Mouse (Mus musculus) heart, adult 8-10 months (tissue): ENCODE measurements around the gene Sycp3. TPM values are rescaled to one million over a fixed set of nuclear protein-coding genes. Genes with fewer than 3 reads are reported as not detected.
"Not testable (repeated sequence)": the region's sequence is repeated elsewhere in the genome, so short reads cannot be mapped to it uniquely, and the experiment has no call there.

Experiments
- DNase-seq: peaks from one replicate; pipeline ENCODE4 v3.0.0; 2022; ENCODE audit warnings: low spot score
- total RNA-seq, 4 experiments: library from RNA; stranded (reverse); gene quantifications; 2 replicates each; pipeline ENCODE4 v1.2.4; 2022

Sycp3 gene
- total RNA-seq = not detected

DNA sequence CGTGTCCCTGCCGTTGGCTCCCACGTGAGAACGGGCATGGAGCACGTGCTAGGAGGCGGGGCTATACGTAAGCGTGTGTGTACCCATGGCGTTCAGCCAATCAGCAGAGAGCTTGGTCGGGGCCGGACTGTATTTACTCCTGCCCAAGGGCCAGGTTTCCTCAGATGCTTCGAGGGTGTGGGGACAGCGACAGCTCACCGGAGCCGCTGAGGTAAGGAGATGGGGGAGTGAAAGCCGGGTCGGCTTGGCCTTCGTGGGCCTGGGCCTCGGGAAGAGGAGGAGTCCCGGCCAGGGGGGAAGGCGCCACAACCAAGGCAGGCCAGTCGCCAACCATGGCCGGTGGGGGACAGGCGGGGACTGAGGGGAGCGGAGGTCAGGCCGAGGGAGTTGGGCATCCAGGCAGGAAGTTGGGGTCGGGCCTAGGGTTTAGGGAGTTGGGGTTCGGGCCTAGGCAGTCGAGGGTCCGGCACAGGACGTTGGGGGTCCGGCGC is at the start of gene Sycp3:
Gene Sycp3, plus strand, starts transcription at position 68 of the 491 bp plus-strand sequence.
- no peak for DNase-seq

DNA sequence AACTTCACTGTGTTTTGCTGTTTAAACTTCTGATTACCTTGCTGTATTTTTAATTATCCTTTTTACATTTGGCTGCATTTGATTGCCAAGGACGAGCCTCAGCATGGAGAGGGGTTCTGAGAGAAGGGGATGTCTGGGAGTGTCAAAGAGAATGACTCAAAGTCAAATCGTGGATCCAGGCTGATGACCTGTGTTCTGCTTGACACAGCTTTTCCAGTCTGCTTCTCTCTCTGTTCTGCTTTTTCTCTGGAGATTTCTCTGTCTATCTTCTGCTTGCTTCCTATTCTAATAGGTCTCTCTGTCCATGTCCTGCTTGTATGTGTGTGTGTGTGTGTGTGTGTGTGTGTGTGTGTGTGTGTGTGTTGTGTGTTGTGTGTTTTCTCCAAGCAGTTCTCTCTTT is 49.6 kb upstream of the Sycp3 start:
- no peak for DNase-seq

DNA sequence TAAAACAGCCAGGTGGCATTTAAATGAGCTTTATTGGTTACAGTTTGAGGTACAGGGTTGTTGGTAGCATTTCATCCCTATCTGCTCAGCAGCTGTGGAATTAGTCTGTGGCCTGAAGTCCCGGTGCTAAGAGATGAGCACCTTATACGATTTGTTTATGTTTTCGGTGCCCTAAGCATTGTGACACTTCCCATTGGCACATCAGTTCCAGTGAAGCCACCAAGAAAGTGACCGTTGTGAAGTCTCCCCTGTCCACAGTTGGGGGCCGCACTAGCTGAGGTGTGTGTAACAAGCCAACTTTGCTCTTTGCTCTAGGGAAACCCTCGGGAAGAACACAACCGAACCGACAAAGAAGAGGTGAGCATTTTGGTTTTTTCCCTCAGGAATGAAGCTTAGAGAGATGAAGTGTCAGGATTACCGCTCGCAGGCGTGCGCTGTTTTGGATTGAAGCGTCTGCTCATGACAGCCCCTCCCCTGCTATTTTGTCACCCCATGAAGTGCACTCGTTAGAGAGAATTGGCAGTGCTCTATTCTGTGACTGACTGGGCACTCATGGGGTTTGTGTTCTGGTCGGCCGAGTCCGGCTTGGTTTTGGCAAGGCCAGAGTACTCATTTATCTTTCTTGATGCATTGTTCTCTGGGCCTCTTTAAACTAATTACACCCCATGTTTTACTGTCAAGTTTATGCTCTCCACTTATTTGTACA is 46.9 kb upstream of the Sycp3 start:
- DNase-seq = no peak

DNA sequence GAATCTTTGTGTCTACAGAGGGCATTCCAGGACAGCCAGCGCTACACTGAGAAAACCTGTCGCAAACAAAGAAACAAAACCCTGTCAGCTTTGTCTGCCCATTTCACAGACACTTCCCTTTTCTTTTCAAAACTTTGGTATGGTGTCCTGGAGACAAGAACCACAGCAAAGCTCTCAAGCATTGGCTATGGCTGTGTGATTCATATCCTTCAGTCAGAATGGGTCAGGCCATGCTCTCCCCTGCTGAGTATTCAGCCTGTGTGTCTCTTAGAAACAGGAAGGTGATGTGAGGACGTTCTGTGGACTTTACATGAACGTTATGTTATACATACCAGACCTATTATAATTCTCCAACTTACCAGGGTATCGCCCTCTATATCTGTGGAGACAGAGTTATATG is 41.7 kb upstream of the Sycp3 start:
- no peak for DNase-seq

DNA sequence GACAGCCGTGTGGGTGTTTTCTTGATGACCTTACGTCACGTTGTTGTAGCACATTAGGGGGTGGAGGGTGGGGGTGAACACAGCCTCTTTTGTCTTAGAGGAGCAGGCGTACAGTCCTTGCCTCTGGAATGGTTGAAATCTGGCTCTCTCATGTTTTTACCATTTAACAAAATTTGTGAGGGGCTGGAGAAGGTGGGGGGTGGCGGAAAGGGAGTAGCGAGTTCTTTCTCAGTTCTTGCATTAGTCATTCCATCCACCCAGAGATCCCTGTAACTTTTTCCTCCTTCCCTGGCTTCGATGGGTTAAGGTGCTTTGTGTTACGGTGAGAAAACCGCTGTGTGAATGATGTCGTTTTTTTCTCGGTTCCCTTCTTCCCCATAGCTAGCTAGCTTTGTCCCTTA is 39.2 kb upstream of the Sycp3 start:
- no peak for DNase-seq

DNA sequence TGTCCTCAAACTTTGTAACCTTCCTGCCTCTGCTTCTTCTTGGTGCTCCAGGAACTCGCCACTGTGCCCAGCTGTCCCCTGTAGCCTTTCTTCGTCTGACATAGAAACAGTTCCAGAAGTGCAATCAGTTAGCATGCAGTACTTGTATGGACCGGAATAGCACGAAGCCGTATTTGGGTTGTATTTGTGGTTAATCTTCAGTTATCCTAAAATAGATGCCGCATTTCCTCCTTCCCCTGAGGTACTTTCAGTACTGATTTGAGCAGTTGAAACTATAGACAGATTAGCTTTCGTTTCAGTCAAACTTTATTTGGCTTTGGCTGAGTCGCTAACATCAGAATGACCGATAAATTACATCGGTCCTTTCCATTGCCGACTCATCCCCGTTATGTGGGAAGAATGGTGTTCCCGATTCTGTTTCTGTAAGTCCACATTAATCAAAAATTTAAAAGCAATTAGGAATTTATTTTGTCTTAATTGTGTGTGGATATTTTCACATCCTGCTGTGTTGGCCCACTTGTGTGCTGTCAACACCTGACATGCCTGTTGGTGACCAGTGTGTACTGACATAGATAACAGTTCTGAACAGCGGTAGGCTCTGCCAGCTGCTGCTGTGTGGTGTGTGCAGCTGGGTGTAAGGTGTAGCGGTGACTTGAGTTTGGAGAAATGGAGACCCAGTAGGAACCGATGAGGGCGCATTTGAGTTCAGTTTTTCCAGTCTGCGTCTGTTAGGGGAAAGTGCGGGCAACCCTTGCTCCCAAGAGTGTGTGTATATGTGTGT is 38.5 kb upstream of the Sycp3 start:
- no peak for DNase-seq

DNA sequence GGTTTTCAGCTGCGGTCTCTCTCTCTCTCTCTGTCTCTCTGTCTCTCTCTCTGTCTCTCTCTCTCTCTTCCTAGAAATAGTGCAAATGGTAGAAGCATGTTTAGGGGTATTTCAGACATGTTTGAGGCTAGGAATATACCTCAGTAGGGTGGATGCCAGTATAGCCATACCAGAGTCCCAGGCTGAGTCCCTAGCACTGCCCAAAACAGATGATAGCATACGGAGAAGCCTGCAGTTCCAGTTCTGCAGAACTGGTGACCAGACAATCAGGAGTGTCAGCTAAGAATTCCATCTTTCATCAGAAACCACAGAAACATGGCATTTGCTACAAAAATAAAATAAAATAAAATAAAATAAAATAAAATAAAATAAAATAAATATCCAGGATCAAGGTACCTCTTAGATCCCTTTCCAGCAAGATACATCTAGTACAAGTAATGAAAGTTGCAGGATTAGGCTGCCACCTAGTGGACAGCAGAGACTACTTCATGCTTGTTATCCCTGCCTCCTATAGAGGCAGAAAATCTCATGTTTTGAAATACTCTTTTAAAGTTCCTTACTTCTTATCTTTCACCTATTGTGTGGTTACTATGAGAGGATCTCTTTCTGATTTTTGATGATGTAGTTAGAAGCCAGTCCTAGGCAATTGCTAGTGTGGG is 33.1 kb upstream of the Sycp3 start:
- peak; percentile 74 for DNase-seq

DNA sequence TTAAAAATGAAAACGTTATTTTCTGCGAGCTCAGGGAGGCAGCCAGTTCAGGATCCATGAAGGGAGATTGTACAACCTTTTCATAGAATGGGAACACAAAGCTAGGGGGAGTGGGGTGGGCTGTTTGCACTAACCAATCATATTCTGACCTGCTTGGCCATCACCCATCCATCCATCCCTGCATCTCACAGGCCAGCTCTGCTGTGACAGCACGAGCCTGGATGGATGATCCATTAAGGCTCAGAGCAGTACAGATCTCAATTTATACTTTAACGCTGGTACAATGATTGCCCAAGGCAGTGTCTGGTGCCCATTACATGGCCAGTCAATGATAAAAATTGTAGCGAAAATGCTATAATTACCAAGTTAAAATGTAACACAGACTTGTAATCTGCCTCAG is 32.5 kb upstream of the Sycp3 start:
- no peak for DNase-seq

DNA sequence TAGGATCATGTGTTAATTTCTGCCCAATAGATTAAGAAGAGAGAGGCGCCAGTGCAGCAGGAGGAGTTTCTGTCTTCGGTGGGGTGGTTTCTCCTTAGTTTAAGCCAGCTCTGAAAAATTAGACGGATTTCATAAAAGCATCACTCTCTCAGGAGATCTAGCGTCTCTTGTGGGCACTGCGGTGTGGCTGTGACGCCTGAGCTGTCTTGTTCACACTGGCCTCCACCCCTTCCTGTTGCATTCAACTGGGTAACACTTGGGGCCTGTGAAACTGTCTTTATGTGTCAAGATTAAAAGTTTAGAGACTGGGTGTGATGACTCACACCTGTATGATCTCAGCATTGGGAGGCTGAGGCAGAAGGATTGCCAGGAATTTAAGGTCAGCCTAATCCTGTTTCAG is 31.4 kb upstream of the Sycp3 start:
- no peak for DNase-seq

DNA sequence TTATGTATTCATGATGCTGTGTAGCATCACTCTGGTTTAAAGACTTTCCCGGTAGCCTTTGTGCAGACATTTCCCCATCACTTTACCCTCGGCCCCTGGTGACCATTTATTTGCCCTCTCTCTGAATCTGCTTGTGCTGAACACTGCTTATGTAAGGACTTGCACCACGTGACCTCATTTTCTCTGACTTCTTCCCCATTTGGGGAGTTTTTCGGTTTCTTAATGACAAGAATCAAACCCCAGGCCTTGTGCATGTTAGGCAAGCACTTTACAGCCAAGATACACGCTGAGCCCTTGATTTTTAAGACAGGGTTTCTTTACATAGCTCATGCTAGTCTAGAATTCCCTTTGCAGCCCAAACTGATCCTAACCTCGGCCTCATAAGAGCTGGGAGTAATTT is 18.1 kb upstream of the Sycp3 start:
- DNase-seq = peak; percentile 5

DNA sequence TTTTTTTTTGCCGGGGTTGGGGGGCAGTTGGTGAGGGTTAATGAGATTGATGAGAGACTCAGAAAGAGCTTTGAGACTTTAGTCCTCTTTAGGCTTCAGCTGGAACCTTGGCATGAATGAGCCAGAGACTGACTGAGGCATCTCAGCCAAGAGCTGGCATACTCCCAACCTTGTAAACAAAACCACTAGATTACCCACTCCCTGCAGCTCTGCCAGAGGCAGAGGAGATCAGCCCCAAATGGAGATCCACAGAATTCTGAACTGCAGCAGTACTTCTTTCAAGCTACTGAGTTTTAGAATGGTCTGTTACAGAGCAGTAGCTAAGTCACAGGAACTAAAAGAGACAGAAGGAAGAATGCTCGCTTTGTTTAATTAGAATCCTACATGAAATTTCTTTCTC is 8.1 kb upstream of the Sycp3 start:
- peak; percentile 25 for DNase-seq

DNA sequence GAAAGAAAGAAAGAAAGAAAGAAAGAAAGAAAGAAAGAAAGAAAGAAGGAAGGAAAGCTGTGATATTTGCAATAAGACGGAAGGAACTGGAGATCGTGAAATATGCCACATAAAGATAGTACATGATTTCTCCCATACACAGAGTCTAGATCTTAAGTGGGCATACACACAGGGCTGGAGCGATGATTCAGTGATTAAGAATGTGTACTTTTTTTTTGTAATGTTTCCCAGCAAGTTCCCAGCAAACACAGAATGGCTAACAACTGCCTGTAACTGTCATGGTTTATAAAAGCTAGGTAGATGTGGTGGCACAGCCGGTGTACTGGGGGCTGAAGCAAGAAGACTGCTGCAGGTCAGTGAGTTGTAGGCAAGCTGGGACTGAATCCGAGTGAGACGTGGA is 7.4 kb upstream of the Sycp3 start:
- DNase-seq = no peak

DNA sequence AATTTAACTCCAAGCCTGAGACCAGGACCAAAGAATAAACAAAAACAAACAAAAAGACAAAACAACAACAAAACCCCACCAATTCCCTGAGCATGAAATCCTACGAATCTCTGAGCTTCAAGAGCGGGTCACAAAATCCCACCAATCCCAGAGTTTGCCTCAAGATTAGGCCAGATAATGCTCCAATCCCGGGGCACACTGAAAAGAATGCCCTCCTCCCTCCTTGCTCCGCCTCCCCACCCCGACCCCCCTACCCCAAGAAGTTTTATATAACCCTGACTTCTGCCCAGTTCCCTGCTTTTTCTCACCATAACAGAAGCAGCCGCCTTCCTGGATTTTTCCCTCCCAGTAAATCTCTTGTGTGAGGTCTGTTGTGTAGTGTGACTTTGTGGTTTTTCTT is 1.6 kb upstream of the Sycp3 start:
- no peak for DNase-seq

DNA sequence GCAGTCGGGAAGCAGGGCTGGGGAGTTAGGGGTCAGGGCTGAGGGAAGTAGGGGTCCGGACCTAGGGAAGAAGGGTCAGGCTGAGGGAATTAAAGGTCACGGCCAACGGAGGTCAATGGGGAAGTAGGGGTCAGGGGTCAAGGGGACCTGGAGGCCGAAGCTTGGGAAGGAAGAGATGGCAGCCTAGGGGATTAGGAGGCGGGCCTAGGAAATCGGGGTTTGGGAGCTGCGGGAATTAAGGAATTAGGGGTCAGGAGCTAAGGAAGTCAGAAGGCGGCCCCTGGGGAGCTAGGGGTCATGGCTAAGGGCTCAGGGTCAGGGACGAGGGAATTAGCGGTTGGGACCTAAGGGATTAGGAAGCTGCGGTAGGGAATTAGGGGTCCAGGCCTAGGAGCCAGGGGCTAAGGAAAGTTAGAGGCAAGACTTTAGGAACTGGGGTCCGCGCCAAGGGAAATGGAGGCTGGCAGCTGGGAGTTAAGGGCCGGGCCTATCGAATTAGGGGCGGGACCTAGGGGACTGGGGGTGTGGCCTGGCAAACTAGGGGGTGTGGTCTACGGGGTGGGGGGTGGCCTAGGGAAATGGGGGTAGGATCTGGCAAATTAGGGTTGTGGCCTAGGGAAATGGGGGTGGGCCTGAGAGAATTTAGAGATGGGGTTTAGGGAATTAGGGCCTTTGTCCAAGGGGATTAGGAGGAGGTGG is 902 bp downstream of the Sycp3 start:
- DNase-seq = no peak

DNA sequence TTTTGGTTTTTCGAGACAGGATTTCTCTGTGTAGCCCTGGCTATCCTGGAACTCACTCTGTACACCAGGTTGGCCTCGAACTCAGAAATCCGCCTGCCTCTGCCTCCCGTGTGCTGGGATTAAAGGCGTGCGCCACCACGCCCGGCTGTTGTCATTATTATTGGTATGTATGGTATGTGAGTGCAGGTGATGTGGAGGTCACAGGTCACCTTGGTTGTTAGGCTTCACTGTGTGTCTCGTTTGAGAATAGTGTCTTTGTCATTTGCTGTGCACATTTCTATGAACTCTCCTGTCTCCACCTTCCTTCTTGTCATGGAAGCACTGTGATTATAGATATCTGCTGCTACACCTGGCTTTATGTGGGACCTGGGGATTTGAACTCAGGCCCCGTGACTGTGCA is 23.5 kb downstream of the Sycp3 start:
- not testable (repeated sequence) for DNase-seq

DNA sequence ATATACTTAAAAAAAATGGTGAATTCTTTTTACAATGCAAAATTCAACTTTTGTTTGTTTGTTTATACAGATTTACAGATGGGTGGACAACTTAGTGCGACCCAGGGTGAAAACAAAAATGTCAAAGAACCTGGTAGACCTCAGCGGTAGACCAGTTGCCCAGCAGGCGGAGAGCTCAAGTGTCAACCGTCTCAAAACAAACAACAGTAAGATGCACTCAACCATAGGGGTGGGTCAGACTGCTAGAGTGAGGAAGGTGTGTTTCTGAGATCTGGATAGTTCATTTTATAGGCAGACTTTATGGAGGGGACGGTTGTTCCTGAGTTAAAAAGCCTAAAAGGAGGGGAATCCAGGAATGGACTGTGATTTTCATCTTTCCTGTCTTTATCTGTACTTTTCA is 29.3 kb downstream of the Sycp3 start:
- DNase-seq = no peak

DNA sequence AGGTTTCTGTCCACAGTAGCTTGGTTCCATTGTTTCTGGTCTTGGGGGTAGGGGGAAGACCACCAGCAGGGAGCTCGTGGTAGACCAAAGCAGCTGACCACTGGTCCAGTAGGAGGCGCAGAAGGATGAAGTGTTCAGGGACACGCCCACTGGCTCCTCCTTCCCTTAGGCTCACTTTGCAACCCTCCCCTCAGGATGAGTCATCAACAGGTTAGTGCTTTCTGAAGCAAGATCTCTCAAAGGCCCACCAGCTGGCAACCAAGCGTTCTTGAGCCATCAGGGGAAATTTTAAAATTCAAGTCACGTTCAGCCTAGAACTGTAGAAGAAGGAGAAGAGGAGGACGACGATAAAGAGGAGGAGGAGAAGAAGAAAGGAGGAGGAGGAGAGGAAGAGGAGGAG is 32.3 kb downstream of the Sycp3 start:
- no peak for DNase-seq

DNA sequence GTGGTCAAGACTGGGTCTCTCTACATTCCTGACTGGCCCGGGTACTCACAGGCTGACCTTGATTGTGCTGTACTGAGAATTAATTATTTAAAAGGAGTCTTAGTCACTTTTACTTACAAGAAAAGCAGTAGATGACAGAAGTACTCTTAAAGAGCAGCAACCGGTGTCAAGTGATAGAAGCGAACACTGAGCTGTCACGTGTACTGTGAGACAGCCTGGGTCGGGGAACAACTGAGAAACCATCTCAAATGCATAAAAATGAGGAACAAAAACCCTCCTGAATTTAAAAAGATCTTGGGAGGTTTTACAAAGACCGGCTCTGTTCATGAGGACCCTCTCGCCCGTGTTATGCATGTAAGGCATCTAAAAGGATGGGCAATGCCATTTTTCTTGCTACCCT is 33.3 kb downstream of the Sycp3 start:
- no peak for DNase-seq

DNA sequence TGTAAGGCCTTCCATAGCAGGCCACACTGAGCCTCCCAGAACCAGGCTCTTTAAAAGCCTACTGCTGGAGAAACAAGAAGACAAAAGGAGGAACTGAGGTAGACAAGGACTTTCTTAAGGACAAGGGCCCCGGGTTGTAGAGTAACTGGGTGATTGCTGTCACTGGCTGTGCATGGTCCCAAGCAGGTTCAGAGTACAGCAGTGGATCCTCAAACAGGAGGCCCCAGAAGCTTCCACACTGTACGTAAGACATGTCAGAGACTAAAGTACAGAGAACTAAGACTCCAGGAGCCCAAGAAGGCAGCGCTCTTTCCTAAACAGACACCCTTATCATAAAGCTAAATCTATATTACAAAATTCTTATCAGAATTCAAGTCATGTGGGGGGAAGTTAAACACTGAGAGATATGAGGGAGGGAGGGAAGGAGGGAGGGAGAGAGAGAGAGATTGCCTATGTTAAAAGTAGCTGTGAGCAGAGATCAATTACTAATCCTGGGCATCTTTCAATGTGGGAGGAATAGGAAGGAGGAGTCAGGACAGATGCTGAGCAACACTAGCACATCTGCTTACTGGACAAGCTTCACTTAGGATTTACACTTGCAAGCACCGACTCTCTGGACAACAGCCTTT is 35.7 kb downstream of the Sycp3 start:
- DNase-seq = no peak

DNA sequence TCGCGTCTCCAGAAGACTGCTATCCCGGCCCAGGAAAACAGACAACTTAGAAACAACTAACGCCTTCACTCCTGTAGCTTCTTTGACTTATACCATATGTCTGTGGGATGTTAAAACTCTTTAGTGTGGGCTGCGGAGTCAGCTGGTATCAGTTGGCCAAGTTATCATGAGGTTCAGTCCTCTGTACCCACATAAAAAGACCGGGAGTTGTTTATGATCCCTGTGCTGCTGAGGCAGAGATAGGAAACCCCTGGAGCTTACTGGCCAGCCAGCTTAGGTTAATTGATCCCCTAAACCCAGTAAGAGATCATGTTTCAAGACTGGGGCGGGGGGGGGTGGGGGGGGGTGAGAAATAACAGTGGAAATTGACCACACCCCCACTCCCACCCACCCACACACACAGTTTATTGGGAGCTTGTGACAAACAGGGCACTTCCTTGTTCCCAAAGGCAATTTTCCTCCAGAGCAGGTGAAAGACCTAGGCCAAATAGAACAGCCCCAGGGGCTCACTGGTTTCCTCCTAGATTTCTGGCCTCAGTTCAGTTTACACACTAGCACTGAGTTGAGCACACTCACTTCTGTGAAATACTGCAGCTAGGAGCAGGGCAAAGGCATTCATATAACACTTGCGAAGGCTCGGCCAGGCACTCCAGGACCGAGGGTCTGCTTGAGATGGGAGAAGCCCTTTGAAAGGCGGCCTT is 37.6 kb downstream of the Sycp3 start:
- DNase-seq = no peak

DNA sequence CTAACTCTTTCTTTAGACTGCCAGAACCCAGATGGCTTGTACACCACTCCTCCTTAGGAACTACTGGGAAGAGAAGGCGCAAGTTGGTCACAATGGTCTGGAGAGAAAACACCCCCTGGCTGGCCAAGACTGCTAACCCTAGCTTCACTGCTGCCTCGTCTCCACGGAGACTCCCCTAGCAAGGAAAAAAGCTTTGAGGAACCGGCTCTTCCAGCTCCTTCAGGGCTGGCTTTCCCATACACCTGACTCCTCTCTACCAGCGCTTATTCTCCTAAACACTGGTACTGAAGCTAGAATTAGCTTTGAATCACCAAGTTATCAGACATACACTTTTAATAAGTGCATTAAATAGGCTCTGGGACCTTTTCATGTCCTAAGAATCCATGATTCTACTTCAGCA is 40.6 kb downstream of the Sycp3 start:
- no peak for DNase-seq
